Mouse (Mus musculus) megakaryocyte, embryonic 14.5 days (primary cell): ENCODE measurements around the gene Kcnk18.

Experiments
- FLI1 ChIP-seq: IDR thresholded peaks from 2 replicates; pipeline ENCODE4 v1.6.1; 2012; ENCODE audit warnings: low read length, inconsistent platforms, mixed read lengths
- GATA1 ChIP-seq: IDR thresholded peaks from 3 replicates; pipeline ENCODE4 v1.6.1; 2012; ENCODE audit warnings: mixed read lengths, low read length, inconsistent platforms, borderline replicate concordance

DNA sequence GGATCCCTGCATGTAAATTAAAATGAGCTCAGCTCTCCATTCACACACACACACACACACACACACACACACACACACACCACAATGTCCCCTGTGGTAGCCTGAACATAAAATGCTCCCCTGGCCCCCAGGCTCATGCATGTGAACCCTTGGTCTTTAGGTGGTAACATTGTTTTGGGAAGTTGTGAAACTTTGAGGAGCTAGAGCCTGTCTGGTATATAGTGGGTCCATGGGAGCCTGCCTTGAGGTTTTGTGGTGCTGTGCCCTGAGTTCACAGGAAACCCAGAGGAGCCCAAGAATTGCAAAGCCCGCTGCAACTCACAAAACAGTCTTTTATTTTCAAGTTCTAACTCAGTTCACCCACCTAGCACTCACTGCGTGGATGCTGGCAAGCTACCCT, 33.6 kb downstream of the Kcnk18 start:
- TF ChIP-seq GATA1 (no peak), FLI1 (no peak)
